Mouse (Mus musculus): ENCODE results near the gene Habp2.

Habp2 gene

GRCm38 (mm10) chr19:56286866-56287265 is at the start of gene Habp2:
Gene Habp2 (plus strand): TSS chr19:56287137.
- DNase-seq (ENCODE audit: low spot score in 2 of 2): no peak

- DNase-seq (ENCODE audit: low spot score in 2 of 2): no peak
Observed at GRCm38 (mm10) chr19:56238501-56238900, 48.4 kb upstream of the Habp2 start.

- DNase-seq (ENCODE audit: low spot score in 2 of 2): no peak
Observed at GRCm38 (mm10) chr19:56245201-56245600, 41.7 kb upstream of the Habp2 start.

- DNase-seq (ENCODE audit: low spot score in 2 of 2): no peak
Observed at GRCm38 (mm10) chr19:56252815-56253214, 34.1 kb upstream of the Habp2 start.

- DNase-seq (ENCODE audit: low spot score in 2 of 2): no peak
Observed at GRCm38 (mm10) chr19:56253271-56253670, 33.7 kb upstream of the Habp2 start.

- no peak for DNase-seq (ENCODE audit: low spot score in 2 of 2)
Observed at GRCm38 (mm10) chr19:56254751-56255150, 32.2 kb upstream of the Habp2 start.

- peak; percentile 5 to 38 for DNase-seq (ENCODE audit: low spot score in 2 of 2)
Observed at GRCm38 (mm10) chr19:56255506-56255905, 31.4 kb upstream of the Habp2 start.

GRCm38 (mm10) chr19:56256235-56256634 is 30.7 kb upstream of the Habp2 start:
- DNase-seq (ENCODE audit: low spot score in 2 of 2): no peak

- DNase-seq (ENCODE audit: low spot score in 2 of 2): no peak
Observed at GRCm38 (mm10) chr19:56256741-56257140, 30.2 kb upstream of the Habp2 start.

GRCm38 (mm10) chr19:56263696-56264095 is 23.2 kb upstream of the Habp2 start:
- DNase-seq (ENCODE audit: low spot score in 2 of 2): no peak

- no peak for DNase-seq (ENCODE audit: low spot score in 2 of 2)
Observed at GRCm38 (mm10) chr19:56264175-56264574, 22.8 kb upstream of the Habp2 start.

GRCm38 (mm10) chr19:56265149-56265548 is 21.8 kb upstream of the Habp2 start:
- no peak for DNase-seq (ENCODE audit: low spot score in 2 of 2)

GRCm38 (mm10) chr19:56272081-56272480 is 14.9 kb upstream of the Habp2 start:
- DNase-seq (ENCODE audit: low spot score in 2 of 2): no peak

- DNase-seq (ENCODE audit: low spot score in 2 of 2): no peak
Observed at GRCm38 (mm10) chr19:56277140-56277804, 9.7 kb upstream of the Habp2 start.

- DNase-seq (ENCODE audit: low spot score in 2 of 2): no peak
Observed at GRCm38 (mm10) chr19:56277951-56278350, 9.0 kb upstream of the Habp2 start.

- DNase-seq (ENCODE audit: low spot score in 2 of 2): no peak
Observed at GRCm38 (mm10) chr19:56278366-56278765, 8.6 kb upstream of the Habp2 start.

- DNase-seq (ENCODE audit: low spot score in 2 of 2): no peak
Observed at GRCm38 (mm10) chr19:56285222-56285621, 1.7 kb upstream of the Habp2 start.

- DNase-seq (ENCODE audit: low spot score in 2 of 2): no peak
Observed at GRCm38 (mm10) chr19:56287580-56288367, 837 bp downstream of the Habp2 start.

- no peak for DNase-seq (ENCODE audit: low spot score in 2 of 2)
Observed at GRCm38 (mm10) chr19:56288436-56288835, 1.5 kb downstream of the Habp2 start.

- DNase-seq (ENCODE audit: low spot score in 2 of 2): no peak
Observed at GRCm38 (mm10) chr19:56289642-56290041, 2.7 kb downstream of the Habp2 start.

- no peak for DNase-seq (ENCODE audit: low spot score in 2 of 2)
Observed at GRCm38 (mm10) chr19:56291898-56292297, 5.0 kb downstream of the Habp2 start.

- no peak for DNase-seq (ENCODE audit: low spot score in 2 of 2)
Observed at GRCm38 (mm10) chr19:56292335-56292734, 5.4 kb downstream of the Habp2 start.

Data from frontal cortex, postnatal 36 days (tissue).